Mouse (Mus musculus) forebrain, embryonic 11.5 days (tissue): ENCODE results near the gene Tapbp. TPM values are rescaled to one million over a fixed set of nuclear protein-coding genes. Genes with fewer than 3 reads are reported as not detected.
A peak's percentile ranks its signal among the peaks of the same experiment; 100 is the strongest.
"Not testable (repeated sequence)": the region's sequence is repeated elsewhere in the genome, so short reads cannot be mapped to it uniquely, and the experiment has no call there.

Experiments
- ATAC-seq: fragments of 200-750 bp; cut with Nextera tagmentation; replicated peaks from 2 replicates; pipeline ENCODE4 v1.8.0; 2017; ENCODE audit warnings: moderate TSS enrichment; ENCODE audit not compliant: low FRiP score
- DNase-seq: peaks from one replicate; pipeline ENCODE4 v3.0.0-alpha.2; 2017; ENCODE audit warnings: low spot score
- H3K27ac ChIP-seq: fragments of 300-500 bp; sonication (generic); 2 replicates; pipeline ENCODE4 v1.5.1; 2014; ENCODE audit warnings: low read depth, low read length
- H3K27me3 ChIP-seq: fragments of 300-500 bp; sonication (generic); 2 replicates; pipeline ENCODE4 v1.6.1; 2014; ENCODE audit warnings: mild to moderate bottlenecking, low read length, mixed read lengths; ENCODE audit not compliant: control insufficient read depth, insufficient read depth
- H3K36me3 ChIP-seq: fragments of 300-500 bp; sonication (generic); 2 replicates; pipeline ENCODE4 v1.6.1; 2014; ENCODE audit warnings: mild to moderate bottlenecking, low read length, moderate library complexity, mixed read lengths; ENCODE audit not compliant: control insufficient read depth, insufficient read depth
- H3K4me1 ChIP-seq: fragments of 300-500 bp; sonication (generic); replicated peaks from 2 replicates; pipeline ENCODE4 v1.6.1; 2014; ENCODE audit warnings: low read length, mixed read lengths; ENCODE audit not compliant: control insufficient read depth, insufficient read depth
- H3K4me2 ChIP-seq: fragments of 300-500 bp; sonication (generic); 2 replicates; pipeline ENCODE4 v1.6.1; 2014; ENCODE audit warnings: low read depth, mild to moderate bottlenecking, low read length, moderate library complexity, mixed read lengths; ENCODE audit not compliant: severe bottlenecking
- H3K4me3 ChIP-seq: fragments of 300-500 bp; sonication (generic); 2 replicates; pipeline ENCODE4 v1.5.1; 2014; ENCODE audit warnings: low read depth, low read length
- H3K9ac ChIP-seq: fragments of 300-500 bp; sonication (generic); 2 replicates; pipeline ENCODE4 v1.6.1; 2014; ENCODE audit warnings: low read length
- H3K9me3 ChIP-seq: fragments of 300-500 bp; sonication (generic); 2 replicates; pipeline ENCODE4 v1.6.1; 2016; ENCODE audit warnings: low read length, mixed read lengths; ENCODE audit not compliant: control insufficient read depth
- WGBS: fragments of 180-500 bp; shearing (Covaris S2); extraction: QIAGEN DNeasy Blood & Tissue Kit; methylation state at CpG from one replicate; pipeline ENCODE4 v1.1.7; 2014; 5-methylcytosine and 5-hydroxymethylcytosine counted together
- polyA plus RNA-seq: library from polyadenylated mRNA; unstranded; fragments of >200 nt; fragmentation: Nextera tagmentation; extraction: Ambion mirVana; gene quantifications from 2 replicates; pipeline ENCODE4 v1.2.1, GENCODE M21; 2014

The Tapbp gene
- polyA plus RNA-seq, result 13.9 and 15.5 TPM in 2 replicates

GRCm38 (mm10) chr17:33915671-33916250 lies at the start of gene Tapbp, which contains the start of gene Zbtb22:
TSS of gene Tapbp (plus strand) at chr17:33915899.
TSS of gene Zbtb22 (plus strand) at chr17:33915904.
- WGBS, result under 1% methylated on average over 34 of the region's 34 CpGs

GRCm38 (mm10) chr17:33873537-33873936 lies 42.2 kb upstream of the Tapbp start, which contains the start of gene Gm7029:
TSS of gene Gm7029 (plus strand) at chr17:33873837.
- H3K27ac ChIP-seq, H3K27me3 ChIP-seq, H3K4me1 ChIP-seq, H3K9ac ChIP-seq, H3K4me3 ChIP-seq, H3K4me2 ChIP-seq, H3K9me3 ChIP-seq, ATAC-seq, H3K36me3 ChIP-seq, DNase-seq: not testable (repeated sequence)
- WGBS, result 94% methylated on average over 5 of the region's 12 CpGs

More at GRCm38 (mm10) chr17:33915671-33916250, at the start of gene Tapbp, which contains the start of gene Zbtb22:
- no peaks in the 10 kb centered on the region for H3K27me3 ChIP-seq
- no peaks in the 10 kb centered on the region for H3K9me3 ChIP-seq
- H3K27ac ChIP-seq, result peak within 1 kb of the TSS; percentile 70; the same call in 1 of the 2 replicates
- peak; percentile 91 for ATAC-seq
- DNase-seq, result peak; percentile 98
- H3K4me2 ChIP-seq, result peak within 1 kb of the TSS; percentile 62
- peaks cover 18% of the 10 kb centered on the region for H3K4me1 ChIP-seq
- peak within 1 kb of the TSS; percentile 58 for H3K4me3 ChIP-seq
- peaks cover 14% of the 10 kb centered on the region for H3K36me3 ChIP-seq
- peak within 1 kb of the TSS; percentile 64 for H3K9ac ChIP-seq

- DNase-seq (no peak), ATAC-seq (no peak)
- WGBS, result 93% methylated on average over 11 of the region's 11 CpGs
- no peak overlapping the region for H3K27ac ChIP-seq
- H3K9ac ChIP-seq, result no peak overlapping the region
- no peak overlapping the region for H3K4me3 ChIP-seq
- no peak overlapping the region for H3K4me2 ChIP-seq
- H3K4me1 ChIP-seq, result no peaks in the 10 kb centered on the region
- no peaks in the 10 kb centered on the region; the same call in 1 of the 2 replicates for H3K36me3 ChIP-seq
- H3K27me3 ChIP-seq, result no peaks in the 10 kb centered on the region
- H3K9me3 ChIP-seq, result no peaks in the 10 kb centered on the region
These were observed 41.3 kb upstream of the Tapbp start for GRCm38 (mm10) chr17:33874411-33874810.

GRCm38 (mm10) chr17:33875797-33876196 lies 39.9 kb upstream of the Tapbp start:
- H3K27me3 ChIP-seq, H3K4me3 ChIP-seq, H3K4me1 ChIP-seq, H3K36me3 ChIP-seq, DNase-seq, H3K4me2 ChIP-seq, H3K27ac ChIP-seq, H3K9ac ChIP-seq, ATAC-seq, H3K9me3 ChIP-seq: not testable (repeated sequence)
- WGBS, result 83% methylated on average over 5 of the region's 5 CpGs

- H3K4me3 ChIP-seq, DNase-seq, H3K4me1 ChIP-seq, H3K9ac ChIP-seq, ATAC-seq, H3K4me2 ChIP-seq, H3K27ac ChIP-seq, H3K27me3 ChIP-seq, H3K36me3 ChIP-seq, H3K9me3 ChIP-seq: not testable (repeated sequence)
- 93% methylated on average over 9 of the region's 11 CpGs for whole genome bisulfite sequencing
These were observed 31.4 kb upstream of the Tapbp start for GRCm38 (mm10) chr17:33884320-33884719.

- not testable (repeated sequence) for H3K9ac ChIP-seq, H3K4me1 ChIP-seq, H3K27me3 ChIP-seq, H3K36me3 ChIP-seq, H3K27ac ChIP-seq, H3K4me2 ChIP-seq, H3K9me3 ChIP-seq, ATAC-seq, H3K4me3 ChIP-seq, DNase-seq
- WGBS, result 83% methylated on average over 2 of the region's 2 CpGs
These were observed 27.9 kb upstream of the Tapbp start for GRCm38 (mm10) chr17:33887802-33888201.

GRCm38 (mm10) chr17:33888230-33888629 lies 27.5 kb upstream of the Tapbp start:
- peak overlapping the region; percentile 9; the same call in 1 of the 2 replicates for H3K4me2 ChIP-seq
- DNase-seq, H3K36me3 ChIP-seq, H3K27me3 ChIP-seq, H3K4me1 ChIP-seq, H3K27ac ChIP-seq, H3K9ac ChIP-seq, H3K9me3 ChIP-seq, H3K4me3 ChIP-seq, ATAC-seq: not testable (repeated sequence)

- not testable (repeated sequence) for H3K9me3 ChIP-seq, H3K4me1 ChIP-seq, H3K36me3 ChIP-seq, H3K27me3 ChIP-seq, ATAC-seq, DNase-seq
- peak overlapping the region; percentile 66 for H3K9ac ChIP-seq
- H3K4me3 ChIP-seq, result peak overlapping the region; percentile 59
- WGBS, result under 1% methylated on average over 43 of the region's 44 CpGs
- H3K27ac ChIP-seq, result 0 out of 2 replicates have a peak overlapping the region, but pooled peaks have one; percentile 18
- H3K4me2 ChIP-seq, result peak overlapping the region; percentile 68
These were observed 25.7 kb upstream of the Tapbp start for GRCm38 (mm10) chr17:33889941-33890532.
